Mouse (Mus musculus): ENCODE measurements at regions not wholly inside any gene's neighbourhood (a gene's known extent, or its start where the extent isn't known, plus 50 kb on each side); places are given as distances from the start of the nearest gene placed in this dataset.

DNA sequence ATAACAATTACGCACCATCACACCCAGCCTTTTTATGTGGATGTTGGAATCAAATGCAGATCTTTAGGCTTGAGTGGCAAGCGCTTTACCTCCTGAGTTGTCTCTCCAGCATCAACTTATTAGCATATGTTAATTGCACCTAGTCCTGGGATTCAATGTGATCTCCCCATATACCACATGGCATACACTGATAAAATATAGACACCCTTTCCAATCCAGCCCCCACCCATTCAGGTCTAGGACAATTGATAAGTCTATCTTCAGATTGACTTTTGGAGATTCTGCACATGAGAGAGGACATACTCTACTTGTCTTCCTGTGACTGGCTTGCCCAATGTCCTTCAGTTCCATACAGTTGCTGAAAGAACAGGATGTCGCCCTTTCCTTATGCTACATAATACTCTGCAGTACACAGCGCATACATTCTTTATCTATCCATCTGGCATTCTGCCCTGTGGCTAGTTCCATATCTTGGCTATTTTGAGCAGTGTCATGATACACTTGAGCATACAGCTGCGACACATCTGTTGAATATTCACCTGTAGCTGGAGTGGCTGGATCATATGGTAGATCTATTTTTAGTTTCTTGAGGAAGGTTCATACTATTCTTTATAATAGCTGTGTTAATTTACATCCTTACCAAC lies 120.3 kb downstream of the Gsdmc2 start:
- no peak for ATAC-seq (ENCODE audit: low FRiP score)

DNA sequence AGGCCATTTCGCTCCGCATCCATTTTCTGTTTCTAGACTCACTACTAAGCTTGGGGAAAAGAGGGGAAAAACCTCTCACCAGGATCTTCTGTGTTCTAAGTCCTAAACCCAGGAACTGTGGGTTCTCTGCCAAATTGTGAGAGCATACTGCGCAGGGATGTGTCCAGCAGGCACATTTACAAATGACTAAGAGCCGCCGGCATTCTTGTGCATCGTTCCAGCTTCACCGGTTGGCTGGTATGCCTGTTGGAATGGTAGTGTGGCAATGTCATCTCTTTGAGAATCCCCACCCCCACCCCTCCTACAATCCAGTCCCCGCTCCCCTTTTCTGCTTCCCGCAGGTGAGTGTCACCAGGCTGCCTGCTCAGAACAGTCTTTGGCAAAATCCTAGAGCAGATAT lies 122.0 kb downstream of the Gsdmc2 start:
- no peaks in the 10 kb centered on the region for H3K36me3 ChIP-seq (ENCODE audit: control insufficient read depth, insufficient read depth, low read length)
- H3K4me3 ChIP-seq (ENCODE audit: low read depth, low read length): no peak overlapping the region
- H3K9me3 ChIP-seq (ENCODE audit: control insufficient read depth, low read length): no peaks in the 10 kb centered on the region
- 55% methylated on average over 9 of the region's 9 CpGs for WGBS
- H3K27me3 ChIP-seq (ENCODE audit: control insufficient read depth, insufficient read depth, low read length): no peaks in the 10 kb centered on the region
- ATAC-seq (ENCODE audit: low FRiP score): no peak
- no peak for DNase-seq (ENCODE audit: low spot score)
- no peaks in the 10 kb centered on the region for H3K4me1 ChIP-seq (replicated peaks; ENCODE audit: control insufficient read depth, insufficient read depth, low read length)
- H3K27ac ChIP-seq (ENCODE audit: low read depth, low read length): no peak overlapping the region
- H3K4me2 ChIP-seq (replicated peaks; ENCODE audit: low read depth, low read length): no peak overlapping the region
- H3K9ac ChIP-seq (ENCODE audit: low read depth, low read length): no peak overlapping the region

More for the DNA sequence above, 120.3 kb downstream of the Gsdmc2 start:
- no peaks in the 10 kb centered on the region for H3K9me3 ChIP-seq (ENCODE audit: control insufficient read depth, low read length)
- no peak overlapping the region for H3K27ac ChIP-seq (ENCODE audit: low read depth, low read length)
- H3K4me3 ChIP-seq (ENCODE audit: low read depth, low read length): no peak overlapping the region
- H3K9ac ChIP-seq (ENCODE audit: low read depth, low read length): no peak overlapping the region
- no peak for DNase-seq (ENCODE audit: low spot score)
- 95% methylated on average over 5 of the region's 5 CpGs for WGBS
- no peaks in the 10 kb centered on the region for H3K36me3 ChIP-seq (ENCODE audit: control insufficient read depth, insufficient read depth, low read length)
- H3K27me3 ChIP-seq (ENCODE audit: control insufficient read depth, insufficient read depth, low read length): no peaks in the 10 kb centered on the region
- no peak overlapping the region for H3K4me2 ChIP-seq (replicated peaks; ENCODE audit: low read depth, low read length)
- no peaks in the 10 kb centered on the region for H3K4me1 ChIP-seq (replicated peaks; ENCODE audit: control insufficient read depth, insufficient read depth, low read length)

DNA sequence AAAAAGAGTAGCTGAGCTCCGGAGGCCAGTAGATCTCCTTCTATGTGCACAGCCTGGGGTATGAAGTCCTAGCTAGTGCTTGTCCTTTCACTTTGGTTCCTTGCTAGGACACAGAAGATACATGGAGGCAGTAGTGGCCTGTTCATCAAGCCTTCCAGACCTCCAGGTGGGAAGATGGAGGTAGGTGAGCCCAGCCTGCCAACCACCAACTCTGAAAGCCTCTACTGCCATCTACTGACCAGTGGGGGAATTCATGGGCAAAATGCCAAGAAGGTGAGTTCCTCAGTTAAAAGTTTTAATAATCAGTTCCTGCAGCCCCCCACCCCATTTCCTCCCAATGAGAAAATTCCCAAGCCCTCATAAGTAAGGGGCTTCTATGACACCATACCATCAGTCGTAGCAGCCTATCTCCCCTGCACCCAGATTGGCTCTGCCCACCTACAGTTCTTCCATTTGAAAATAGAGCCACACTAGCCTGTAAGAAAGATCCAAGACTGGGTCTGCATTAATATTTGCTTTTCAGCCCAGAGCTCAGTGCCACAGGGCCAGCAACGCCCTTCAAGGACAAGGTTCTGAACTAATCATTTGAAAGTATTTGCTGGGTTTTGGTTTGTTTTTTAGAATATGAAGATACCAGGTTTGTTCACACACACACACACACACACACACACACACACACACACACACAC lies 123.2 kb downstream of the Gsdmc2 start:
- H3K27ac ChIP-seq (ENCODE audit: low read depth, low read length): no peak overlapping the region
- WGBS: 71% methylated on average over 3 of the region's 3 CpGs

DNA sequence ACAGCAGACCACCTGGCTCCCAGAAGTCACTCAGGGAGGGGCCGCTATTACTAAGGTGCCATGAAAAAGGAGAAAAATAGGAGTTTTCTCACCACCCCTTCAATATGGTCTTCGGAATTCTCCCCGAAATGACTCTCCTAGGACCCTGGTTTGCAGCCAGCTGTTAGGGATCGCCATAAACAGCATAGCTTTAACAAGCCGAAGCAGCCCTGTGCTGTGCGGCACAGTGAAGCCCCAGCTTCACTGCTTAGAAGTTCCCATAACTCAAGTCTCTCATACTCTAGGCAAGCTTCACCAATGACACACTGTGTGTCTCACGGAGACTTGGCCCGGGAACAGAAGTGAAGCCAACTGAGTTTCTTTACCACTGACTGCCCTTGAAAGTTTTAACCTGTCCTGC lies 127.2 kb downstream of the Gsdmc2 start:
- no peak for DNase-seq (ENCODE audit: low spot score)
- no peaks in the 10 kb centered on the region for H3K4me1 ChIP-seq (replicated peaks; ENCODE audit: control insufficient read depth, insufficient read depth, low read length)
- no peak overlapping the region for H3K4me2 ChIP-seq (replicated peaks; ENCODE audit: low read depth, low read length)
- ATAC-seq (ENCODE audit: low FRiP score): no peak
- no peaks in the 10 kb centered on the region for H3K36me3 ChIP-seq (ENCODE audit: control insufficient read depth, insufficient read depth, low read length)
- no peak overlapping the region for H3K27ac ChIP-seq (ENCODE audit: low read depth, low read length)
- 94% methylated on average over 8 of the region's 8 CpGs for WGBS
- H3K9me3 ChIP-seq (ENCODE audit: control insufficient read depth, low read length): no peaks in the 10 kb centered on the region
- no peak overlapping the region for H3K9ac ChIP-seq (ENCODE audit: low read depth, low read length)
- no peak overlapping the region for H3K4me3 ChIP-seq (ENCODE audit: low read depth, low read length)
- H3K27me3 ChIP-seq (ENCODE audit: control insufficient read depth, insufficient read depth, low read length): no peaks in the 10 kb centered on the region

More for the DNA sequence above, 123.2 kb downstream of the Gsdmc2 start:
- no peaks in the 10 kb centered on the region for H3K27me3 ChIP-seq (ENCODE audit: control insufficient read depth, insufficient read depth, low read length)
- ATAC-seq (ENCODE audit: low FRiP score) (no peak), DNase-seq (ENCODE audit: low spot score) (peak; percentile 73)
- no peak overlapping the region for H3K9ac ChIP-seq (ENCODE audit: low read depth, low read length)
- no peaks in the 10 kb centered on the region for H3K4me1 ChIP-seq (replicated peaks; ENCODE audit: control insufficient read depth, insufficient read depth, low read length)
- H3K4me2 ChIP-seq (replicated peaks; ENCODE audit: low read depth, low read length): no peak overlapping the region
- no peak overlapping the region for H3K4me3 ChIP-seq (ENCODE audit: low read depth, low read length)
- no peaks in the 10 kb centered on the region for H3K9me3 ChIP-seq (ENCODE audit: control insufficient read depth, low read length)
- H3K36me3 ChIP-seq (ENCODE audit: control insufficient read depth, insufficient read depth, low read length): no peaks in the 10 kb centered on the region

DNA sequence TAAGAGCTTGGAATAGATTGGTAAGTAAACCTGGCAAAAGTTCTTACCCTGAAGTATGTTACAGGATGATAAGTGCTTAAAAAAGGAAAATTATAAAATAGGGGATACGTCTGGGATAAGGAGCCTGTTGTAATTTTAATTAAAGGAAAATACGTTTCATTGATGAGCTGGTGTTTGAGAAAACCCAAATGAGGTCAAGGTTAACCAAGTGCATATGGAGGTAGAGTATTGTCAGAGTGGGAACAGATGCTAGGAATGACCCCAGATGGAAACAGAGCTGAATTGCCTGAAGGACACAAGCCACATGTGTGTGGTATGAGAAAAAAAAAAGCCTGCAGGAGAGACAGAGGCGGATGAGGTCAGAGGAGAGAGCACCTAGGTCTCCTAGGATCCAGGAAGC lies 131.3 kb downstream of the Gsdmc2 start:
- DNase-seq (ENCODE audit: low spot score) (no peak), ATAC-seq (ENCODE audit: low FRiP score) (no peak)
- Histone ChIP-seq H3K27me3 (ENCODE audit: control insufficient read depth, insufficient read depth, low read length) (no peaks in the 10 kb centered on the region), H3K4me2 (replicated peaks; ENCODE audit: low read depth, low read length) (no peak overlapping the region), H3K4me3 (ENCODE audit: low read depth, low read length) (no peak overlapping the region), H3K9me3 (ENCODE audit: control insufficient read depth, low read length) (no peaks in the 10 kb centered on the region), H3K4me1 (replicated peaks; ENCODE audit: control insufficient read depth, insufficient read depth, low read length) (no peaks in the 10 kb centered on the region), H3K36me3 (ENCODE audit: control insufficient read depth, insufficient read depth, low read length) (no peaks in the 10 kb centered on the region), H3K27ac (ENCODE audit: low read depth, low read length) (no peak overlapping the region), H3K9ac (ENCODE audit: low read depth, low read length) (no peak overlapping the region)
- 72% methylated on average over 3 of the region's 3 CpGs for WGBS

DNA sequence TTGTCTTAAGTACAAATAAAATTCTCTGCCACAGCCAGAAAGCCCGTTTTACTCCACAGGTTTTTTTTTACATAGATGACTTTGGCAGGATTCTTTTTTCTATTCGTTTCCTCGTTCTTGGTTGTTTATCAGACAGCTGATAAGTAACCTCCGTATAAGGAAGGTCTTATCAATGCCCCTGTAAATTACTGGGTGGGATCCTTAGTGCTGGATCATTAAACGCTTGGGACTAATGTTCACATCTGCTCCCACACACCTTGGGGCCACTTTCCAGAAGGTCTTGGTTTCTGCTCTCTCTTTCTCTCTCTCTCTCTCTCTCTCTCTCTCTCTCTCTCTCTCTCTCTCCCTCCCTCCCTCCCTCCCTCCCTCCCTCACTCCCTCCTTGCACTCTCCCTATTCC lies 134.6 kb downstream of the Gsdmc2 start:
- Histone ChIP-seq H3K4me3 (ENCODE audit: low read depth, low read length) (no peak overlapping the region), H3K9me3 (ENCODE audit: control insufficient read depth, low read length) (no peaks in the 10 kb centered on the region), H3K27me3 (ENCODE audit: control insufficient read depth, insufficient read depth, low read length) (no peaks in the 10 kb centered on the region), H3K27ac (ENCODE audit: low read depth, low read length) (no peak overlapping the region), H3K4me1 (replicated peaks; ENCODE audit: control insufficient read depth, insufficient read depth, low read length) (no peaks in the 10 kb centered on the region), H3K4me2 (replicated peaks; ENCODE audit: low read depth, low read length) (no peak overlapping the region), H3K36me3 (ENCODE audit: control insufficient read depth, insufficient read depth, low read length) (no peaks in the 10 kb centered on the region), H3K9ac (ENCODE audit: low read depth, low read length) (no peak overlapping the region)
- 84% methylated on average over 5 of the region's 5 CpGs for WGBS
- ATAC-seq (ENCODE audit: low FRiP score) (no peak), DNase-seq (ENCODE audit: low spot score) (no peak)

DNA sequence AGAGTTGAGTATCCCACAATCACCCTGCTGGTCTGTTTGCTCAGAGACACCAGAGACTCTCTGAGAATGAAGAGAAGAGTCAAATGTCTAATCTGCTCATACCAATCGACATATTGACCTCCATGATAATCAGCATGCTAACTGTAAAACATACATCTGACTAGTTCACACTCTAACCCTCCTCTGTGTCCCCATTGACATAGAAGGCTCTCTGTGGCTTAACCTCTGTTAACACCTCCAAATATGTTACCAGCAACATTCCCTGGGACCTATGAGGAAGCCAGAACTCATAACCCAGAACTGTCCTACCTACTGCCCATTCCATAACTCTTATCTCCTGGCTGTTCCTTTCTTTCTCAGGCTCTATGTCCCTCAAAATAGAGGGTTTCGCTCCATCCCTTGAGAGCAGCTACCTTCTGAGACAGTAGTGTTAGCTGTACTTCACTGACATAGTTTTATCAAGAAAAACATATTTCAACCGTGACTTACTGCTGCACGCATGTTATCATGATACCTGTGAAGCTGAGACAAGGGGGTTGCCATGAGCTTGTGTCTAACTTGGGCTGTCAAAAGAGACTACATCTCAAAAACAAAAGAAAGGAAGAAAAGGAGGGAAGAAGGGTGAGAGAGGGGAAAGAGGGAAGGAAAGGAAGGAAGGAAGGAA lies 135.6 kb downstream of the Gsdmc2 start:
- H3K36me3 ChIP-seq (ENCODE audit: control insufficient read depth, insufficient read depth, low read length): no peaks in the 10 kb centered on the region
- H3K4me1 ChIP-seq (replicated peaks; ENCODE audit: control insufficient read depth, insufficient read depth, low read length): no peaks in the 10 kb centered on the region
- no peaks in the 10 kb centered on the region for H3K27me3 ChIP-seq (ENCODE audit: control insufficient read depth, insufficient read depth, low read length)
- no peak overlapping the region for H3K27ac ChIP-seq (ENCODE audit: low read depth, low read length)
- DNase-seq (ENCODE audit: low spot score): no peak
- no peak overlapping the region for H3K4me3 ChIP-seq (ENCODE audit: low read depth, low read length)
- no peak overlapping the region for H3K4me2 ChIP-seq (replicated peaks; ENCODE audit: low read depth, low read length)
- H3K9me3 ChIP-seq (ENCODE audit: control insufficient read depth, low read length): no peaks in the 10 kb centered on the region
- no peak for ATAC-seq (ENCODE audit: low FRiP score)
- WGBS: 93% methylated on average over 4 of the region's 4 CpGs
- H3K9ac ChIP-seq (ENCODE audit: low read depth, low read length): no peak overlapping the region

DNA sequence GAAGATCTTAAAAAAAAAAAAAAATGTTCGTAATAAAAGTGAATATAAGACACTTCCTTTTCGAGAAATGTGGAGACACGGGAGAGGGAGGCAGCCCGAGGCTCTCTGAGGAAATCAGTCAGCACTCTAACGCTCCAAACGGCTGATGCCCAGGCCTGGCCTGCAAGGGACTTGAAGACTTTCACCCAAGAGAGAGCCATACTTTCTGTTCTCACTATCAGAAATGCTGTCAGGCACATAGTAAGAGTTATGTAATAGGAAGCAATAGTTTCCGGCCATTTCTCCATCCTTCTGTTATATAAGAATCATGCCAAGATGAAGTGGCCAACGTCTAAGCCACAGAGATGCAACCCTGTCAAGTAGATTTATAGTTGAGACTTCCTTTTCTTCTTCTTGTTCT lies 140.3 kb downstream of the Gsdmc2 start:
- no peaks in the 10 kb centered on the region for H3K27me3 ChIP-seq (ENCODE audit: control insufficient read depth, insufficient read depth, low read length)
- H3K36me3 ChIP-seq (ENCODE audit: control insufficient read depth, insufficient read depth, low read length): no peaks in the 10 kb centered on the region
- H3K27ac ChIP-seq (ENCODE audit: low read depth, low read length): no peak overlapping the region
- H3K4me1 ChIP-seq (replicated peaks; ENCODE audit: control insufficient read depth, insufficient read depth, low read length): no peaks in the 10 kb centered on the region
- no peaks in the 10 kb centered on the region for H3K9me3 ChIP-seq (ENCODE audit: control insufficient read depth, low read length)
- 95% methylated on average over 8 of the region's 8 CpGs for WGBS
- H3K9ac ChIP-seq (ENCODE audit: low read depth, low read length): no peak overlapping the region
- no peak for ATAC-seq (ENCODE audit: low FRiP score)
- no peak overlapping the region for H3K4me2 ChIP-seq (replicated peaks; ENCODE audit: low read depth, low read length)
- DNase-seq (ENCODE audit: low spot score): no peak
- no peak overlapping the region for H3K4me3 ChIP-seq (ENCODE audit: low read depth, low read length)

DNA sequence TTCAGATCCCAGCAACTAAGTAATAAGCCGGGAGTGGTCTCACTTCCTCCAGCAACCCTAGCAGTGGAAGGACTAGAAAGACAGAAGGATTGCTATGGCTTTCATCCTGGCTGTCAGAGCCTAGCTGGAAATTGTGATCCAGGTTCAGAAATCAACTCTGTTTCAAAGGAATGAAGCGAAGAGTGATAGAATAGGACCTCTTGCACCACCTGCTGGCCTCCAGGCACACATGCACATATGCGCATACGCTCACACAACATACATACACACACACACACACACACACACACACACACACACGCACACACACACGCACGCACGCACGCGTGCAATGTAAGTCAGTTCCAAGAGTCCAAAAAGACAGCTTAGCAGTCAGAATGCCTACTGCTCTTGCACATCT lies 147.1 kb downstream of the Gsdmc2 start:
- no peaks in the 10 kb centered on the region for H3K36me3 ChIP-seq (ENCODE audit: control insufficient read depth, insufficient read depth, low read length)
- ATAC-seq (ENCODE audit: low FRiP score) (no peak), DNase-seq (ENCODE audit: low spot score) (no peak)
- H3K4me2 ChIP-seq (replicated peaks; ENCODE audit: low read depth, low read length): no peak overlapping the region
- 96% methylated on average over 10 of the region's 10 CpGs for WGBS
- H3K4me1 ChIP-seq (replicated peaks; ENCODE audit: control insufficient read depth, insufficient read depth, low read length): peaks cover 2% of the 10 kb centered on the region; the same call in 1 of the 2 replicates
- H3K27me3 ChIP-seq (ENCODE audit: control insufficient read depth, insufficient read depth, low read length): no peaks in the 10 kb centered on the region
- H3K9ac ChIP-seq (ENCODE audit: low read depth, low read length): no peak overlapping the region
- no peaks in the 10 kb centered on the region for H3K9me3 ChIP-seq (ENCODE audit: control insufficient read depth, low read length)
- no peak overlapping the region for H3K27ac ChIP-seq (ENCODE audit: low read depth, low read length)
- no peak overlapping the region for H3K4me3 ChIP-seq (ENCODE audit: low read depth, low read length)
